Mouse (Mus musculus) adrenal gland, adult 18-20 months (tissue): Measurements from ENCODE around the gene Zfp507. TPM values are rescaled to one million over a fixed set of nuclear protein-coding genes. Genes with fewer than 3 reads are reported as not detected.

Experiments
- DNase-seq, 2 experiments: peaks; one replicate each; pipeline ENCODE4 v3.0.0; 2021 to 2022; ENCODE audit warnings: low spot score in 2 of 2
- long read RNA-seq, 2 experiments: library from polyadenylated mRNA; stranded (forward); transcript quantifications; one replicate each; pipeline ENCODE4 v2.0.0; 2021
- total RNA-seq, 2 experiments: library from RNA; stranded (reverse); gene quantifications; 1 replicate in 1 of 2; 2 replicates in 1 of 2; pipeline ENCODE4 v1.2.3; 2021

The Zfp507 gene
- 10 to 100 TPM; 23.5 to 26.6 TPM for total RNA-seq
- long read RNA-seq, experiment 1, partial matches to known transcripts, result 0 of 2 reads
- long read RNA-seq, experiment 1, other reads (novel, unspliced or antisense), result 1 of 2 reads
- long read RNA-seq, experiment 2, partial matches to known transcripts, result 0 of 5 reads
- long read RNA-seq, experiment 2, other reads (novel, unspliced or antisense), result 4 of 5 reads

DNA sequence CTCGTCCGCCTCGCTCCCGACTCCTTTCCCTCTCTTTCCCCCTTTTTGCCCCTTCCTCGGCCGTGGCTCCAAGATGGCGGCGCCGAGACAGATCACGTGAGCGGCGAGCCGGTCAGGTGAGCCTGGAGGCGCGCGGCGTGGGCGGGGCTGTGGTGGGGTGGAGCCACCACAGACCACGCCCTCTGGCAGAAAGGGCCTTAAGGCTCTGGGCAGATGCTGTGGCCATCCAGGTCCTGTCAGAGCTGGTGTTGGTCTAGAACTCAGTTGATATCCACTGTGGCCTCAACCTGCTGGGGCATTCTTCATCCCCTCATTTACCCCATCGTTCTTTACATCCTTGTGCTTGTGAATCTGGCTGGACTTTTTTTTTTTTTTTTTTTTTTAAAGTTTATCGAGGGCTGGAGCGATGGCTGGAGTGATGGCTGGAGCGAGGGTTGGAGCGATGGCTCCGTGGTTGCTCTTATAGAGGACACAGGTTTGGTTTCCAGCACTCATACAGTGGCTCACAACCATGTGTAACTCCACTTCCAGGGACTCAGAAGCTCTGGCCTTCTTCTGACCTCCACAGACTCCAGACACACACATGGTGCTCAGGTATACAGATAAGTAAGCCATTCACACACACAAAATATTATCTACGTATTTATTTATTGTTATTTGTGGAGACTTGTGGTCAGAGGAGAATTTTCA lies at the start of gene Zfp507:
Zfp507 (minus strand) TSS at position 98 of the 690 bp plus-strand sequence.
- peak; percentile 89 to 90 for DNase-seq

DNA sequence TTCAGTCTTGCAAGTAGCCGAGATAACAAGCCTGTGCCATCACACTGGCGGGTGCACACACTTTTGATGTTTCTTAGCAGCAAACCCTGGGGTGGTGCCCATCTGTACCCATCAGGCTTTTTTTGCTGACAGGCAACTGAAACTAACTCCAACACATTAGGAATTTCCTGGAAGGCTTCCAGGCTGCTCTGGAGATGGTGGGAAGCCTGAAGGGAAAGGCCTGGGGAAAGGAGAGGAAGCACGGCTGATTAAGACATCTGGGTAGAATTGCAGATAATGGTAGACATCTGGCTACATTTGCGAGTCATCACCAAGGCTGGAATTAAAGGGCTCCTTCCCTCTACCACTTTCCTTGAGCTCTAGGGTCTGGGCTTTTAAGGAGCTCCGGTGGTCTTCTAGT lies 47.6 kb upstream of the Zfp507 start:
- no peak for DNase-seq

DNA sequence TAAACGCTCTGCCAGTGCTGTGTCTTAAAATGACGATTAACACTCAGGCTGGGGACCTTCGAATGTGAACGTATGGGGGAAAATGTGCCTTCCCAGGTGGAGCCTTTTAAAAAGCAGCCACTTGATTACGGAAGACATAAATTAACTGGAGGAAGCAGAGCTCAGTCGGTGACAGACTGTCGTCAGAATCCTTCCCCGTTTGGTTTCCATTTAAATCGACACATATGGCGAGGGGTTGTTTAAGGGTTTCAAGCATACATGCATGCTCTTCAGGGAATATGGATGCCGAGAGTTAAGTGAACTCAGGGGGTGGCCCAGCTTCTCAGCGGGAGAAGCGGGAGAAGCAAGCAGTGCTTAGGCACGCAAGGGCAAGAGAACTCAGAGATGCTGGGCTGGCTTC lies 45.7 kb upstream of the Zfp507 start:
- DNase-seq, result no peak

DNA sequence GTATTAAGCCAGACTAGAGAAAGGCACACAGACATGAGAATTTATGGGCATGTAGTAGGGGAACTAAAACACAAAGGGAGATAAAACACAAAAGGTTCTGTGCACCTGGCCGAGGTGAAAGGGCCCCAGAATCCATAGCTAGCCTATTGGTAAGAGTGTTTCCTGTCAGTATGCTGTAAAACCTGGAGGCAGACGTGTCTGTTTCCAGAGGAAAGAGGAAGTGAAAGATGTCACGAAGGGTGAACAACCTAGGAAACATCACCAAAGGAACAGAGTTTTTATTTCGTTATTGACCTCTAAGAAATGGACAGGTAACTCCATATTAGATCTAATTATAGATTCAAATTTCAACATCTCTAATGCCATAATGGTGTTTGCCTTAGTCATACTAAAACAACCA lies 37.7 kb upstream of the Zfp507 start:
- no peak for DNase-seq

DNA sequence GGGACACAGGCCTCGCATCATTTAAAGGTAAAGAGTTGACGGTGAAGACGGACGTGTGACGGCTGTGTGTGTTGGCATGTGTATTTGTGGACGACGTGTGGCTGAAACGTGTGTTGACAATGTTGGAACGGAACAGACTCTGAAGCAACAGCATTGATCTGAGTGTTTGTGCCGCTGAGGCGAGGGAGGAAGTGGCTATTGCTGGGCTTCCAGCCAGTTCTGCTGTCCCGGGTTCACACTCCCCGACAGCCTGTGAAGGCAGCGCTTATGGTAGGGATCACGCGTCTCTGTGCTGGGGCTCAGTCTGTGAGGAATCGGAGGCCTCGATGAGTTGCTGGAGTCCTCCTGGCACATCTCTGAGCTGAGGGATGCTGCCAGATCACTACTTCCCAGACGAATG lies 34.0 kb upstream of the Zfp507 start:
- no peak for DNase-seq

DNA sequence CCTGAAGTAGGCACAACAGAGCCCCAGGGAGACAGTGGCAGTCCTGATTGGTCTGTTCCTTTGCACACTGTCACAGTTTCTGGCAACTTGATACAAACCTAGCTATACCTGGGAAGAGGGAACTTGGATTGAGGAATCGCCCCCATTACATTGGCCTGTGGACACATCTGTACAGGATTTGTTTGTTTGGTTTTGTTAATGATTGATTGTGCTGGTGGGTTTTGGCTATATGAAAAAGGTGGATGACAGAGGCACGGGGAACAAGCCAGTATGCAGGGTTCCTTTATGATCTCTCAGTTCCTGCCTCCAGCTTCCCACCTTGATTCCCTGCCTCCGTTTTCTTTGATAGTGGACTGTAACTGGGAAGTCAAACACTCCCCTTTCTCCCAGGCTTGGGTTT lies 33.6 kb upstream of the Zfp507 start:
- no peak for DNase-seq

DNA sequence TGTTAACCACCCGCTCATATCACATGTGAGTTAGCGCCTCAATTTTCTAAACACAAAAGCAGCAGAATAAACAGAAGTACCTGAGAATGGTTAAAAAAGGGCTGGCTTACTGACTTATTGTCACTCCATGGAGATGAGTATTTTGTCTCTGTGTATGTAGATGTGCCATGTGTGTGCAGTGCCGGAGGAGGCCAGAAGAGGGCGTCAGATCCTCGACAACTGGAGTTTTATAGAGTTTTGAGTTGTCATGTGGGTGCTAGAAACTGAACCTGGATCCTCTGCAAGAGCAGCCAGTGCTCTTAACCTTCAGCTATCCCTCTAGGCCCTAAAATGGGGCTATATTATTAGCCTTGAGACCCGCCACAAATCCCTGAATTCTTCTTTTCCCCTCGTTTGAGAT lies 27.3 kb upstream of the Zfp507 start:
- no peak for DNase-seq

DNA sequence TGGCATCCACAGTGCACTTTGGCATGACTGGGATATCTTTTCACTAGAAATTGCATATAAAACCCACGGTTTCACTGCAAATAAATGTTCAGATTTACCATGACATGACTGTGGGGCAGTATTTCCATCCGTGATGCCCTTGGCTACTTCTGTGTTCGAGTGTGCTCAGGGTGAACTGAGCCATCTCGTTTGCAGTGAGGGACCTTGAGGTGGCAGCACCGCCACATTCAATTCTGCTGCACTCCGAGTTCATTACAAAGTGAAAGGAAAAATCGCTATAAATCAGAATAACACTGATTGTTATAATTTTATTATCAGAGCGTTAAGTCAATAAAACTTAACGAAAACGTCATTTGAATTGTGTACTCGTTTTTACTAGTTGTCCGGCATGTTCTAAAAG lies 21.1 kb upstream of the Zfp507 start:
- DNase-seq, result no peak

DNA sequence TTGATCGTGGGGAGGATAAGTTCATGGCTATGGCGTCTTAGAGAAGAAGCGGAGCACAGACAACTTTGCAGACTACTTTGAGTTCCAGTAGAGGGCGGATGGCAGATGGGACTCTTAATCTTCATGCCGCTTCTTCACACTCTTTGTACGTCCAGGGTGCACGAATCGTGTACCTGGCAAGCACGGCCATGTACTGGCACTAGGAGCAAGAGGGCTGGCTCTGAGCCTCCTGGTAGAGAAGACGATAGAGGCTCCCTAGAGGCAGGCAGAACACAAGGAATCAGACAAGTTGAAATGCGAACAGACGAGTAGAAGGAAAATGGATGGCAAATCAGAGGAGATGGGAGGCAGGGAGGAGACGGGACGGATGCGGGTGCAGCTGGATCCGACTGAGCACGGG lies 19.5 kb upstream of the Zfp507 start:
- no peak for DNase-seq

DNA sequence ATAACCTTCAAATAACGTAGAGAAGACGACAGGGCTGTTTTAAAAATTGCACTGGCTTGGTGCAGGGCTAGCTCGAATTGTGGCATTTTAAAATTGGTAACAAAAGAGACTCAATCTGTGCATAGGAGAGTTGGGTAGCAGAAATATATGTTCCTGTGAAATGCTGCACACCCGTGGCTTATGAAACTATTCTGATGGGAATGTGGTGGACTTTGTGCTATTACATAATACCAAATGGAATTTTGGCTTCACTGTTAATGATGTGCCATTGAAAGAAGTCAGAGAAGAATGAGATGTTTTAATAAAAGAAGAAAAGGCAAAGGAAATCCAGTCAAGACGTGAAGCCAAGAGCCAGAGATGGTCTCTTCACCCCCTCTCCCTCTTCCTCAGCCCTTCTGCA lies 18.6 kb upstream of the Zfp507 start:
- DNase-seq, result no peak

DNA sequence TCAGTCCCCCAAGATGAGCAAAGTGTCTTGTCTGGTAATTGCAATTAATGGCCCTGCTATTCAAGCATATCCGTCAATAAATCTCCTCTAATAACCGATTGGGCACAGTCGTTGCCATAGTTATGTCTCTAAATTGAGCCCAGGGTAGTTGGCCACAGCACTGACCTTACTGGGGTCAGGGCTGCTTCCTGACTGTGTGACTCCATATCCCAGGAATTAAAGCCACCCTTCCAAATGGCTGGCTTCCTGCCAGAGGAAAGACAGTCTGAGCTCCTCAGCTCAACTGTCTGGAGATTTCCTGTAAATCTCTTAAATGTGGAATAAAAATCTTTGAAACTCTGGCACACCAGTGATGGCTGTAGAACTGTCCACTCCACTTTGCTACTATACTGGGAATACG lies 16.7 kb upstream of the Zfp507 start:
- peak in 1 of 2 experiments; percentile 53 for DNase-seq

DNA sequence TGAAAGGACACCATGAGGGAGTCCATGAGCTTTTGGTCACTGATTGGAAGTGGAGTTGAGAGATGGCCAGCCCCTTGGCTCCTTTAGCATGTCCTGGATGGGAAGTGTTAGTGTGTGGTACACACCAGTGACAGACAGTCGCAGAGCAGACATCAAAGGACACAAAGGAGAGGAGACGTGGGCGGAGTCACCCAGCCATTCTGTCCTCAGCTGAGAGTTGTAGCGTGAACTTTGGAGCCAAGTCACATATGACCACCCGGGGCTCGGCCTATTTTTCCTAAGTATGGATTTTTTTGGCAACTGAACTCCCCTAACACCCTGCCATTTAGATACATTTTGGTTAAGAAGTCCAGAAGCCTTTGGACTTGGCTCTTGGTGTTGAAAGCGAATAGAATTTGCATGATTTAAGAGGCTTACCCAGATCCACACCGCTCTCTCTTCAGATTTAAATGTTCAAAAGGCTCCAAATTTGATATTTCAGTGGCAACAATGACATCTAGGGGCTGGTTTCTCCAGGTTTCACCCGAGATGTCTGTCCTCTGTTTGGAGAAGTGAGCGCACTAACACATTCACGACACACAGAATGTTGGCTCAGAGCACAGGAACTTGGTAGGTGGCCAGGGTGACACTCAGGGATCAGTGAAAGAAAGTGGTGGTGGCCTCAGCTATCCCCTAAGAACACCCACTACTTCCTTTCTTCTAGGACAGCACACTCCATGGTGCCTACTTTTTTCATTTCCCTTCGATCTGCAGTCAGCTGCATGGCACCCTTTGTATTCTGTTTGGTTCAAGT lies 12.2 kb upstream of the Zfp507 start:
- no peak for DNase-seq

DNA sequence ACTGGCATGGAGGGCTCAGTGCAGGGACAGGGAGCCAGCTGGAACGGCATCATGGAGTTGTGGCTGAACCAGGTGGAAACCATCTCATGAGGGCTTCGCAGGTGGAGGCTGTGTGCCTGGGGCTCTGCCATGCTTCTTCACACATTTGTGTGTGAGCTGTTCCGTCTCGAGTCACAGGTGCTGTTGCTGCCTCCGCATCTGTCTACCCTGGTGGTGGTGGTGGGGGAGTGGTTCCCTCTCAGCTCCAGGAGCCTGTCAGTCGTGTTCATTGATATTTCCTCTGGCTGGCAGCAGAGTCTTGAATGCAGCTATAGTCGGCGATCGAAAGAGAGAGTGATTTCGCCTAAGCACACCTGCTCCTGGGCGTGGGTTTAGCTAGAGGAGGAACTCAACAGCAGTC lies 10.5 kb upstream of the Zfp507 start:
- no peak for DNase-seq

DNA sequence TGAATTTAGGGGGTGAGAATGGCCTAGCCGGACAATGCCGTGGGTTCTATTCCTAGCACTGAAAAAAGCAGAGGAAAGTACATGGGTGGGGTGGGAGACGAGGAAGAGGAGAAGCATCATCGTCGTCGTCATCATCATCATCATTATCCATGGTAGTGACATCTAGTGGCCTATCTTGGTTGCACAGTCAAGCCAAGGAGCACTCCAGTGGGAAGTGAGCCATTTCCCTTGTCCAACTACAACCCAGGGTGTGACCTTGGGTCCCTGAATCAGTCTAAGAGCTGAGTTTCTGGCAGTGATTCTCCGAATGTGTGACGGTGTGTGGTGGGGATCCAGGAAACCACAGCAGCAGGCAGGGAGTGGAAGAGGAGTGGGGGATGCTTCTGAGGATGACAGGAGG lies 7.9 kb upstream of the Zfp507 start:
- DNase-seq, result peak; percentile 31 to 41

DNA sequence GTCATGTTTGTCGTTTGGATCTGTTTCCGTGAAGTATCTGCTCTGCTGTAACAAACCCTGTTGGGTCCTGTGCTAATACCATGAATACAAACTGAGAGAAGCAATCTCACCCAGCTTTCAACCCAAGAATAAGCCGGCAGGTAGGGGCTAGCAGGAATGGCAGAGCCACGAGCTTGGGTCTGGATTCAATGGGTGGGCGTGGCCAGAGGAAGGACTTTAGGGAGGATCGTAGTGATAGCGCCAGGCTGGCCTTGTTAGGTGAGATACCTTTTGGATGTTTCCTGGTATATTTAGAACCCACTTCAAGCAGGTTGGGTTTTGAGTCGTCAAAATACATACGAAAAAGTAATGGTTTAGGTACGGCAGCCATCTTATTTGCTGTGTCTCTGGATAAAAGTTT lies 1.4 kb upstream of the Zfp507 start:
- no peak for DNase-seq

DNA sequence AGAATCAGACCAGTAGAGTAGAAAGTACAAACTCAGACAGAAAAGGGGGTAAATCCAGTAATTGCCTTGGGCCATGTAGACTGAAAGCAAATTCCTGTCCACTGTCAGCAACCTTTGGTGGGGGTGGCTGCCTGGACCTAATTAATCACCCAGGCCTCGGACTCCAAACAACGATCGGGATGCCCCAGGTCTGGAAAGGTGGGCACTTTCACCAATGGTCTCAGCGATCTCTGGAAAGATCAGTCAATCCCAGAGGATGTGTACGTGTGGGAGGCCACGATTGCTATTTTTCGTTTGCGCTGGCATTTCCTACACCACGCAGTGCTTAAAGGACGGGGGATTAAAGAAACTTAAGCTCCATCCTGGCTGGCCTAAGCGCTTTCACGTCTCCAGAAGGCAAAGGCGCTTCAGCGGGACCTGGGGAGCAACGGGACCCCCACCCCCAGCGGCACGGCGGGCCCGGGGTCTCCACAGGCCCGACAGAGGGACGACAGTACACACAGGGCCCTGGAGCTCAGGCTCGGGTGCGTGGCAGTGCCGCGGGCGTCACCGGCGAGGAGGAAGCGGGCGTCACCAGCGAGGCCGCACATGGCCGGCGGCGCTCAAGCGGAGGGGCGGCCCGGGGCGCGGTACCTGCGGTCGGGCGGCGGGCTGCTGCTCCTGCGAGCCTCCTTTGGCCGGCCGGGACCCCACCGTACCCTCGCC lies 450 bp downstream of the Zfp507 start:
- DNase-seq, result no peak

DNA sequence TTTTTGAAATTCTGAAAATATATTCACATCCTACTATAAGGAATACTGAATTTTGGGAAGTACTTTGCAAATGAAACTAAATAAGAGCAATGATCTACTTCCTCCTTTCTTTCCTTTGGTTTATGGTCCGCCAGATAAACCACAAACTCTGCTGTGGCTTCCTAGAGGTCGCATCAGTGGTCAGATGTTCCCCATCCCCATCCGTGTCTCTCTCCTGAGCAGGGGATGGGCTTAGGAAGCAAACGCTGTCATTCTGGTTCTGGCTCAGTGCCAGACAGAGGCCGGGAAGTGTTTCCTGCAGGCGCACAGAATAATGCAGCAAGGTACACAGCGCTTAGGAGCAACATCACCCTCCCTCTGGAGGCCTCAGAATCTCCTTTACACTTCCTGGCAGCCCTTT lies 6.7 kb downstream of the Zfp507 start:
- DNase-seq, result no peak

DNA sequence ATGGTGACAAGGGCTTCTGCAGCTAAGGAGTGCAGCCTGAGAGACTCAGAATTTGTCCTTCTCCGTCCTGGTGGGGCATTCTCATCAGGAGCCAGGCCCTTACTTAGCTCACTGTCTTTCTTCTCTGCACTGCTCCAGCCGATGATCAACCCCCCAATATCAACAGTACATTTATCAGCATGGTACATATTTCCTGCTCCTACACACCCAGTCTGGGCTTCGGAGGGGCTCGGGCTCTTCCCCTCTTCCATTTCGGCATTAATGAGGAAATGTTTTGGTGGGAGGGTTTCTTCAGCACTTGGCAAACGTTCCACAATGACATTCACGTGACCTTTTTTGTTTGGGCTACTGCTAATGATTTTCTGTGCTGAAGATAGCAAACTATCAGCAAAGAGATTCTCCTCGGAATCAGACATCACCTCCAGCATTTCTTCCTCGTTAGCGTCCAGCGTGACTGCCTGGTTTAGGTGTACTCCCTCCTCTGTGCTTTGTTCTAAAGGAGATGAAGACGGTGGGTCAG lies 8.6 kb downstream of the Zfp507 start:
- no peak for DNase-seq

DNA sequence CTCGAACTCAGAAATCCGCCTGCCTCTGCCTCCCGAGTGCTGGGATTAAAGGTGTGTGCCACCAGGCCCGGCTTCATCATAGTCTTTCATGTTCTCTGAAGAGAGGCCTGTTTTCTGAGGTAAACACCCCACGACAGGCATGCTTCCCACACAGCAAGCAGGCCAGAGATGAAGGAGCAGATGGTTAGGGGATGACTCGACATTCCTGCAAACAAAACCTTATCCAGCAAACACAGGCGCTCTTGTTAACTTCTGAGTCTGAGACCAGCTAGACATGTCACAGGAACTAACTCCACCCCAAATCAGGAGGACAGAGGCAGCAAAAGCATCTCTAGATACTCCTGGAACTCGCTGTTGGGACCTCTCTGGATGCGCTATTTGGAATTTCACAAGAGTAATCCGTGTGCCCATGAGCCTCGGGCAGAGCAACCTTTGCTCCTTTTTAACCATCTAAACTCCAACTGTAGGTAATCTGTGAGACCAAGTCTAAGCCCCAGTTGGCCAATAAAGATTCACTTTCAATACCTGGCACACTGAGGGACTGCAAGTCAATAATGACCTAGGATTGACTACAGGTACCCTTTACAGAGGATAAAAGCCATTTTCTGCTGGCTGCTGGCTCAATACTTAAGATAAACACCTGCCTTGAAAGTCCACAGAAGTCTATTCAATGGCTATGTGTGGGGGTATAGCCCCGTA lies 10.5 kb downstream of the Zfp507 start:
- DNase-seq, result no peak

DNA sequence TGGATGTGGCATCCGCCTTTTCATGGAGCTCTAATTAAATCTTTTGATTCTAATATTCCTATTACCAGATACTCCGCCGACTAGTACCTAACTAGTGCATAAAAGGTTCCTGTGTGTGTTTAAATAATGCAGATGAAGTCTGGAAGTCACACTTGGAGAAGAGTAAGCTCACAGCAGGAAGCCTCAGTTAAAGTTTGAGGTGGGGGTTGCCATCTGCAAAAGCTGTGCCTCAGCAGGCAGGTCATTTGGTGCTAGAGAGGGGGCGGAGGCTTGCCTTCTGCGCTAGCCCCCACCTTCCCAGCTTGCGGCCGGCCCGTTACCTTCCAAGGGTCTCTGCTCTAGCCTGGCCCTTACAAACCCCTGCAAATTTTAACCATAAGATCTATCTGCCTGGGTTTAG lies 11.9 kb downstream of the Zfp507 start:
- no peak for DNase-seq

DNA sequence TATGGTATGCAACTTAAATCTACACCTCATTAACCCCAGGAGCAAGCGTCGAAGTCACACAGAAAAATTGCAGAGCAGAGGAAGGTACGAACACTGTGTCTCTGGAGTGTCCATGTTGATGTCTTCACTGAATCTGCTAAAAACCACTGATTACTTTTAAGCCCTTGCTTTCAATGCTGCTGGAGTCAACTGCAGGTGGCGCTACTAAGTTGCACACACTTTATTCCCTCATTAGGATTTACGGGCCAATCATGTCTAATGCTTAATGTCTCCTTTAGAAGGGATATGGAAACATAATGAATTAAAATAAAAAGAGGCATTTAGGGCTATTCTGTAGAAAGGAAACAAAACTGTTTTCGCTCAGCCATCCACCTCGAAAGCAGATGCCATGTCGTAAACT lies 12.6 kb downstream of the Zfp507 start:
- no peak for DNase-seq
